Mouse (Mus musculus): ENCODE measurements around the gene Lrrn4cl. TPM values are rescaled to one million over a fixed set of nuclear protein-coding genes. Genes with fewer than 3 reads are reported as not detected.
A peak's percentile ranks its signal among the peaks of the same experiment; 100 is the strongest.
"Not testable (repeated sequence)": the region's sequence is repeated elsewhere in the genome, so short reads cannot be mapped to it uniquely, and the experiment has no call there.

The Lrrn4cl gene
- total RNA-seq, 2 experiments from 2014 or later = 2.3 to 6.6 TPM

- DNase-seq (ENCODE audit: low spot score in 2 of 2) = peak in 1 of 2 experiments; percentile 47
Observed at GRCm38 (mm10) chr19:8838041-8838730, 12.4 kb upstream of the Lrrn4cl start.

- DNase-seq (ENCODE audit: low spot score in 2 of 2) = no peak
Observed at GRCm38 (mm10) chr19:8839103-8839907, 11.3 kb upstream of the Lrrn4cl start, which contains the start of gene Gng3. Gene Gng3 (minus strand): TSS chr19:8839194.

GRCm38 (mm10) chr19:8839908-8840791 lies 10.4 kb upstream of the Lrrn4cl start:
- peak; percentile 74 to 76 for DNase-seq (ENCODE audit: low spot score in 2 of 2)

- DNase-seq (ENCODE audit: low spot score in 2 of 2) = no peak
Observed at GRCm38 (mm10) chr19:8841012-8841411, 9.6 kb upstream of the Lrrn4cl start.

GRCm38 (mm10) chr19:8842961-8843360 lies 7.6 kb upstream of the Lrrn4cl start:
- no peak for DNase-seq (ENCODE audit: low spot score in 2 of 2)

- DNase-seq (ENCODE audit: low spot score in 2 of 2) = peak; percentile 70 to 81
Observed at GRCm38 (mm10) chr19:8844371-8845129, 6.0 kb upstream of the Lrrn4cl start.

- DNase-seq (ENCODE audit: low spot score in 2 of 2) = no peak
Observed at GRCm38 (mm10) chr19:8848356-8848755, 2.2 kb upstream of the Lrrn4cl start.

GRCm38 (mm10) chr19:8851639-8852038 lies 1.1 kb downstream of the Lrrn4cl start:
- DNase-seq (ENCODE audit: low spot score in 2 of 2) = no peak

- no peak for DNase-seq (ENCODE audit: low spot score in 2 of 2)
Observed at GRCm38 (mm10) chr19:8852236-8852928, 1.8 kb downstream of the Lrrn4cl start.

- DNase-seq (ENCODE audit: low spot score in 2 of 2) = no peak
Observed at GRCm38 (mm10) chr19:8853117-8853516, 2.5 kb downstream of the Lrrn4cl start.

DNA sequence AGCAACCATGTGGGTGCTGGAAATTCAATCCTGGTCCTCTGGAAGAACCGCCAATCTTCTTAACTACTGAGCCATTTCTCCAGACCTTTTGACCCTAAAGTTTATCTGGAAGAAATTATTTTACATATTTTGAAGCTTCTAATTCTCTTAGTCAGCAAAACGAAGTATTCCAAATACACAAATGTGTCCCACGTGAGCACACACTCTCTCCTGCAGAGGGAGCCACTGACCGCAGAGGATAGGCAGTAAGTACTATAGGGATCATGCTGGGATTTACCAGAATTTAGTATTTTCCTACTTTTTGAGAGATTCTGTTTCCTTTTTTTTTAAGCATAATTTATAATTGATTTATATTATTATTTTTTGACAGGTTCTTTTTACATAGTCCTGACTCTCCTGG lies 7.1 kb downstream of the Lrrn4cl start:
- DNase-seq (ENCODE audit: low spot score in 2 of 2) = no peak

- no peak for DNase-seq (ENCODE audit: low spot score in 2 of 2)
Observed at GRCm38 (mm10) chr19:8859018-8859417, 8.4 kb downstream of the Lrrn4cl start.

DNA sequence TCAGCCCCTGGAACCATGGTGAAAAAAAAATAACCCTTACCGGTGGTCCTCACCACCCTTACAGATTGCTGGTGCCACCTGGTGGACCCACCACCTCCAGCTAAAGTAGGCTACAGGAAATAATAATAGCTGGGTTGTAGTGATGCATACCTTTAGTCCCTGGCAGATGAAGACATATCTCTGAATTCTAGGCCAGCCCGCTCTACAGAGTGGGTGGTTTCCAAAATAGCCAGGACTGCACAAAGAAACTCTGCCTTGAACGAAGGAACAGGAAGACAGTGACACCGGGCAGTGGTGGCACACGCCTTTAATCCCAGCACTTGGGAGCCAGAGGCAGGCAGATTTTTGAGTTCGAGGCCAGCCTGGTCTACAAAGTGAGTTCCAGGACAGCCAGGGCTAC lies 13.7 kb downstream of the Lrrn4cl start:
- no peak for DNase-seq (ENCODE audit: low spot score in 2 of 2)

DNA sequence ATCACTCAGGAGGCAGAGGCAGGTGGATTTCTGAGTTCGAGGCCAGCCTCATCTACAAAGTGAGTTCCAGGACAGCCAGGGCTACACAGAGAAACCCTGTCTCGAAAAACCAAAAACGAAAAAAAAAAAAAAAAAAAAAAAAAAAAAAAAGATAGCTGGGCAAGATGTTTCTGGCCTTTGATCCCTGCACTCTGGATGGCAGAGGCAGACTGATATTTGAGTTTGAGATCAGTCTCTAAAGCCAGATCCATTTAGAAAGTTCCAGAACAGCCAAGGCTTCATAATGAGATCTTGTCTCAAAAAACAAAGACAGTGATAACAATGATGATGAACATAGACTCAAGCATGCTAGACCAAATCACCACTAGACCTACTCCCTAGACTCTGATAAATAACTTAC lies 19.8 kb downstream of the Lrrn4cl start:
- not testable (repeated sequence) for DNase-seq (ENCODE audit: low spot score in 2 of 2)

DNA sequence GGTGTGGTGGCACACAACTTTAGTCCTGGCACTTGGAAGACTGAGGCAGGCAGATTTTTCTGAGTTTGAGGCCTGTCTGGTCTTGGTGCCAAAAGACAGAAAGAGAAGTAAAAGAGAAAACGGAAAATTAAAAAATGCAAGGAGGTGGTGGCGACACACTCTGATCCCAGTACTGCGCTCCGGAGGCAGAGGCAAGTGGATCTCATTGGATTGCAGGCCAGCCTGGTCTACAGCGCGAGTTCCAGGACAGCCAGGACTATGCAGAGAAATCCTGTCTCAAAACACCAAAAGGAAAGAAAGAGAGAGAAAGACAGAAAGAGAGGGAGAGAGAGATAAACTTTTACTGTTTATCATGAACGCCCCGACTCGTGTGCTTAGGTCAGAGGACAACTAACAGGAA lies 20.3 kb downstream of the Lrrn4cl start:
- no peak for DNase-seq (ENCODE audit: low spot score in 2 of 2)

GRCm38 (mm10) chr19:8871267-8872186 lies 21.0 kb downstream of the Lrrn4cl start, which contains the start of gene Ubxn1:
Gene Ubxn1 (plus strand): TSS chr19:8871496.
- peak; percentile 95 to 97 for DNase-seq (ENCODE audit: low spot score in 2 of 2)

DNA sequence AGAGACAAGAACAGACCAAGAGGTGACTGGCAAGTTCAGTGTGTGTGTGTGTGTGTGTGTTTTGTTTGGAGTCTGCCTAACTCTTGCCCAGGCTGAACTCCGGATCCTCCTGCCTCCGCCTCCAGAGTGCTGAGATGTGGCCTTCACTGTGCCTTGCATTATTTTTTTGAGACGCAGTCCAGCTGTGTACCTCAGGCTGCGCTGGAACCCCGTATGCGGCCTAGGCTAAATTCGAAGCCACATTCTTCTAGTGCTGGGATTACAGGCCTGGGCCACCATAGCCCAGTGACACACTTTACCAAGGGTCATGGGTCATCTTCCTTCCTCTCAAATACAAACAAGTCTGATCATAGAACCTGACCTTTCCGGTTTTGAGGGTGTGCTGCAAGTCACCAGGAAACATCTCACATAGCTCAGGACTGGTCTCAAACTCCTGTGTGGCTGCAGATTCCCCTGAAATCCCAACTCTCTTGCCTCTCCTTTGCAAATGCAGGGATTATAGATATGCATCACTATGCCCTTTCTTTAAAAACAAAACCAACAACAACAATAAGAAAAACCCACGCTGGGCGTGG lies 21.8 kb downstream of the Lrrn4cl start:
- DNase-seq (ENCODE audit: low spot score in 2 of 2) = no peak

- no peak for DNase-seq (ENCODE audit: low spot score in 2 of 2)
Observed at GRCm38 (mm10) chr19:8875031-8875430, 24.5 kb downstream of the Lrrn4cl start.

Measured in adrenal gland, adult 18-20 months (tissue).